Mouse (Mus musculus) stomach, embryonic 16.5 days (tissue): ENCODE data around the gene Ssh3. TPM values are rescaled to one million over a fixed set of nuclear protein-coding genes. Genes with fewer than 3 reads are reported as not detected.

Source experiments
- ATAC-seq: fragments of 200-750 bp; cut with Nextera tagmentation; 2 replicates; pipeline ENCODE4 v1.8.0; 2017; ENCODE audit warnings: moderate number of reproducible peaks, moderate TSS enrichment; ENCODE audit not compliant: insufficient read depth, low FRiP score
- H3K27ac ChIP-seq: fragments of 300-500 bp; sonication (generic); 2 replicates; pipeline ENCODE4 v1.5.1; 2014; ENCODE audit warnings: low read length
- H3K27me3 ChIP-seq: fragments of 300-500 bp; sonication (generic); 2 replicates; pipeline ENCODE4 v1.6.1; 2014; ENCODE audit warnings: low read length, control low read depth, mixed read lengths; ENCODE audit not compliant: control insufficient read depth, insufficient read depth
- H3K36me3 ChIP-seq: fragments of 300-500 bp; sonication (generic); 2 replicates; pipeline ENCODE4 v1.6.1; 2014; ENCODE audit warnings: low read length; ENCODE audit not compliant: control insufficient read depth, insufficient read depth
- H3K4me1 ChIP-seq: fragments of 300-500 bp; sonication (generic); 2 replicates; pipeline ENCODE4 v1.6.1; 2014; ENCODE audit warnings: low read length, control low read depth, mixed read lengths; ENCODE audit not compliant: control insufficient read depth, insufficient read depth
- H3K4me2 ChIP-seq: fragments of 300-500 bp; sonication (generic); 2 replicates; pipeline ENCODE4 v1.6.1; 2014; ENCODE audit warnings: low read depth, low read length, mixed read lengths
- H3K4me3 ChIP-seq: fragments of 300-500 bp; sonication (generic); replicated peaks from 2 replicates; pipeline ENCODE4 v1.5.1; 2014; ENCODE audit warnings: mild to moderate bottlenecking, low read length
- H3K9ac ChIP-seq: fragments of 300-500 bp; sonication (generic); 2 replicates; pipeline ENCODE4 v1.6.1; 2014; ENCODE audit warnings: low read length
- H3K9me3 ChIP-seq: fragments of 300-500 bp; sonication (generic); replicated peaks from 2 replicates; pipeline ENCODE4 v1.6.1; 2016; ENCODE audit warnings: low read length, control low read depth; ENCODE audit not compliant: control insufficient read depth
- WGBS: fragments of 180-500 bp; shearing (Covaris S2); extraction: QIAGEN DNeasy Blood & Tissue Kit; methylation state at CpG from one replicate; pipeline ENCODE4 v1.1.7; 2014; 5-methylcytosine and 5-hydroxymethylcytosine counted together
- polyA plus RNA-seq: library from polyadenylated mRNA; unstranded; fragments of >200 nt; fragmentation: Nextera tagmentation; extraction: Ambion mirVana; gene quantifications from 2 replicates; pipeline ENCODE4 v1.2.1, GENCODE M21; 2015

Gene Ssh3
- polyA plus RNA-seq, 1 experiment from 2014 or later: 44.5 TPM

DNA sequence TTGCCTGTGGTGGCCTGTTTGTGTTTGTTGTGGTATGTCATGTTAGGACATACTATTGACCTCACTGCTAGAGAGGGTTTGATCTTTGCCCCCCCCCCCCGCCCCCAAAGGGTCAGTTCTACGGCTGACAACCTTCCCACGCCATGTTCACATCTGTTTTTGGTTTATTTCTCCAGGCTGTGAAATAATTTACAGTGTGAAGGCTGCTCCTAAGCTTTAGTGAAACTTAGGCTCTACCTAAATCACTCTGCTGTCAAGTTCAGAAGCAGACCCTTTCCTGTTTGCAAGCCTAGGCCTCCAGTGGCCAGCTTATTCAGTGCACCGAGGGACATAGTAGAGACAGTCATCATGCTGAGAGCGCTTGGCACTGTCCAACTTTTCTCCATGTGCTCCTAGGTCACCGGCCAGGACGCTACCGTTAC is 28.7 kb downstream of the Ssh3 start:
- Histone ChIP-seq H3K9ac (no peak overlapping the region), H3K4me1 (no peaks in the 10 kb centered on the region), H3K4me2 (no peak overlapping the region), H3K4me3 (no peak overlapping the region), H3K27me3 (no peaks in the 10 kb centered on the region), H3K27ac (no peak overlapping the region), H3K9me3 (peaks cover 3% of the 10 kb centered on the region; the same call in 1 of the 2 replicates), H3K36me3 (no peaks in the 10 kb centered on the region)
- ATAC-seq: no peak
- 48% methylated on average over 8 of the region's 8 CpGs for WGBS

GRCm38 (mm10) chr19:4234548-4234947 is 34.4 kb downstream of the Ssh3 start:
- Histone ChIP-seq H3K9ac (no peak overlapping the region), H3K36me3 (no peaks in the 10 kb centered on the region), H3K27ac (no peak overlapping the region), H3K4me2 (no peak overlapping the region), H3K9me3 (no peaks in the 10 kb centered on the region), H3K27me3 (no peaks in the 10 kb centered on the region), H3K4me3 (no peak overlapping the region), H3K4me1 (peaks cover 16% of the 10 kb centered on the region)
- no peak for ATAC-seq
- WGBS: 63% methylated on average over 4 of the region's 4 CpGs

DNA sequence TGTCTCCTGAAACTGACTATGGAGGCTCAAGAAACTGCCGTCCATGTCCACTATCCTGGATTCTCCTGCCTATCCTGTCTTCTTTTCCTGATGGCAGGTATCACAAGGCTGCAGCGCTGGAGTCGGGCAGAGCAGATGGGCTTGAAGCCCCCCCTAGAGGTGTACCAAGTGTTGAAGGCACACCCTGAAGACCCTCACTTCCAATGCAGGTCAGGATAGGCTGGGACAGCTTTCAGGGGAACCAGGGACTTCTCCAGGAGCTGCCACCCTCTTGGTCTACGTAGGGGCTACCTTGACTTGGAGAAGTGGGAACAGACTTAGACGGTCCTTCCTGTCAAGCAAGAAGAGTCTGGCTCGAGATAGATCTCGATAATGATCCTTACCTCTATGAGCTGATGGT is 36.3 kb downstream of the Ssh3 start:
- H3K9me3 ChIP-seq: no peaks in the 10 kb centered on the region
- WGBS: 78% methylated on average over 7 of the region's 7 CpGs
- ATAC-seq: no peak
- H3K27ac ChIP-seq: peak overlapping the region; percentile 86; the same call in 1 of the 2 replicates
- H3K9ac ChIP-seq: peak overlapping the region; percentile 78; the same call in 1 of the 2 replicates
- H3K4me3 ChIP-seq: peak overlapping the region; percentile 59; the same call in 1 of the 2 replicates
- H3K4me1 ChIP-seq: peaks cover 22% of the 10 kb centered on the region
- no peaks in the 10 kb centered on the region for H3K36me3 ChIP-seq
- H3K4me2 ChIP-seq: peak overlapping the region; percentile 85
- H3K27me3 ChIP-seq: no peaks in the 10 kb centered on the region

DNA sequence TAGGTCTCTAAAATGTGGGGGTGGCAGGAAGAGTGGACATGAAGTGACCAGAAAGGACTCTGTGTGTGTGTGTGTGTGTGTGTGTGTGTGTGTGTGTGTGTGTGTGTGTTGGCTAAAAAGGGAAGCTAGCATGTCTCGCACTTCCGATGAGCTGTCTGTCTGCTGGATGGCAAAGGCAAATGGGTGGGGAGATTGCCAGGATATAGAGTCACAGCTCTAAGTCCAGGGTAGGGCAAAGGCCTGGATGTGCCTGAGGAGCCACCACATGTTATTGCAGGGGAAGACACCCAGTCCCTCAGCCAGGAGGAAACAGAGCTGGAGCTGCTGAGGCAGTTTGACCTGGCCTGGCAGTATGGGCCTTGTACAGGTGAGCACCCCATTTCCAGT is 36.8 kb downstream of the Ssh3 start:
- no peaks in the 10 kb centered on the region for H3K27me3 ChIP-seq
- H3K36me3 ChIP-seq: no peaks in the 10 kb centered on the region
- 0 out of 2 replicates have a peak, but pooled peaks have one; percentile 3 for ATAC-seq
- 16% methylated on average over 2 of the region's 2 CpGs for WGBS
- peak overlapping the region; percentile 78 for H3K9ac ChIP-seq
- peaks cover 22% of the 10 kb centered on the region for H3K4me1 ChIP-seq
- H3K4me2 ChIP-seq: peak overlapping the region; percentile 85
- H3K27ac ChIP-seq: peak overlapping the region; percentile 86
- peak overlapping the region; percentile 59 for H3K4me3 ChIP-seq
- no peaks in the 10 kb centered on the region for H3K9me3 ChIP-seq

- Histone ChIP-seq H3K36me3 (no peaks in the 10 kb centered on the region), H3K27ac (peak within 1 kb of the TSS; percentile 88), H3K4me2 (peak within 1 kb of the TSS; percentile 85), H3K9ac (peak within 1 kb of the TSS; percentile 78), H3K4me1 (peaks cover 22% of the 10 kb centered on the region), H3K9me3 (no peaks in the 10 kb centered on the region), H3K27me3 (no peaks in the 10 kb centered on the region), H3K4me3 (peak within 1 kb of the TSS; percentile 59)
- ATAC-seq: peak; percentile 87
- 9% methylated on average over 26 of the region's 26 CpGs for WGBS
Measured at GRCm38 (mm10) chr19:4231253-4232185, 37.5 kb downstream of the Ssh3 start, which contains the start of gene Pold4. Gene Pold4, plus strand, starts transcription at chr19:4231899.

DNA sequence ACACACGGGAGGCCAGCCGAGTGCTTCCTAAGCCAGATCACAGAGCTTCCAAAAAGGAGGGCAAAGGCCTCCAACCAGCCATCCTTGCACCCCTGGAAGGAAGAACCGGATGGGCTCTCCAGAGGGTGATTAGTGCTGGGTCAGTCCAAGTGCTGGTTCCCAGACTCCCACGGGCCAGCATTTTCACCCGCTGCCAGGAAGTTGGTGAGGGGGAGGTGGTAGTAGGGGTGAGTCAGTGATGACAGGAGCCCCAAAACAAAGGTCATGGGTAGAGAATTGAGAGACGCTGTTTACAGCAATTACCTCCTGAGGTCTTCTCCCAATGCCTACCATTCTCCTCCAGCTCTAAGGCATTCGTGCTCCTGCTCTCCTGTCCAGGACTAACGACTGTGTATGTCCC is 38.6 kb downstream of the Ssh3 start:
- H3K27me3 ChIP-seq: no peaks in the 10 kb centered on the region
- peak overlapping the region; percentile 72; the same call in 1 of the 2 replicates for H3K27ac ChIP-seq
- no peak for ATAC-seq
- WGBS: 70% methylated on average over 8 of the region's 8 CpGs
- H3K9me3 ChIP-seq: no peaks in the 10 kb centered on the region
- no peaks in the 10 kb centered on the region for H3K36me3 ChIP-seq
- no peak overlapping the region for H3K9ac ChIP-seq
- H3K4me1 ChIP-seq: peaks cover 22% of the 10 kb centered on the region
- H3K4me3 ChIP-seq: no peak overlapping the region
- H3K4me2 ChIP-seq: no peak overlapping the region

- Histone ChIP-seq H3K4me1 (peaks cover 22% of the 10 kb centered on the region), H3K36me3 (no peaks in the 10 kb centered on the region), H3K4me3 (no peak overlapping the region), H3K4me2 (peak overlapping the region; percentile 19; the same call in 1 of the 2 replicates), H3K9me3 (no peaks in the 10 kb centered on the region), H3K9ac (peak overlapping the region; percentile 49), H3K27ac (peak overlapping the region; percentile 72), H3K27me3 (no peaks in the 10 kb centered on the region)
- 33% methylated on average over 9 of the region's 9 CpGs for WGBS
- ATAC-seq: peak; percentile 61; the same call in 1 of the 2 replicates
Measured at GRCm38 (mm10) chr19:4229451-4230076, 39.4 kb downstream of the Ssh3 start.

GRCm38 (mm10) chr19:4228891-4229290 is 40.1 kb downstream of the Ssh3 start:
- Histone ChIP-seq H3K4me2 (no peak overlapping the region), H3K4me1 (peaks cover 22% of the 10 kb centered on the region), H3K9ac (no peak overlapping the region), H3K27me3 (no peaks in the 10 kb centered on the region), H3K9me3 (no peaks in the 10 kb centered on the region), H3K4me3 (no peak overlapping the region), H3K36me3 (no peaks in the 10 kb centered on the region), H3K27ac (no peak overlapping the region)
- no peak for ATAC-seq
- 51% methylated on average over 4 of the region's 4 CpGs for WGBS
